Mouse (Mus musculus): ENCODE data around the gene Fam71d. TPM values are rescaled to one million over a fixed set of nuclear protein-coding genes. Genes with fewer than 3 reads are reported as not detected.

Gene Fam71d
- polyA plus RNA-seq, 1 experiment from 2014 or later: 0.78 TPM

Other genes starting within 250 kb of the Fam71d start
- gene Mpp5, start 57.4 kb downstream of the Fam71d start, polyA plus RNA-seq (2015; fragmentation: Nextera tagmentation; extraction: Ambion mirVana): 18.8 and 21.7 TPM in 2 replicates
- 119 and 122 TPM in 2 replicates for gene Atp6v1d, start 170.1 kb downstream of the Fam71d start, polyA plus RNA-seq (2015; fragmentation: Nextera tagmentation; extraction: Ambion mirVana)
- 154 and 170 TPM in 2 replicates for gene Eif2s1, start 170.3 kb downstream of the Fam71d start, polyA plus RNA-seq (2015; fragmentation: Nextera tagmentation; extraction: Ambion mirVana)
- 1.1 and 1.3 TPM in 2 replicates for gene Plek2, start 215.4 kb downstream of the Fam71d start, polyA plus RNA-seq (2015; fragmentation: Nextera tagmentation; extraction: Ambion mirVana)

Data from hindbrain, embryonic 13.5 days (tissue).